Mouse (Mus musculus): ENCODE data around the gene Tanc1. TPM values are rescaled to one million over a fixed set of nuclear protein-coding genes. Genes with fewer than 3 reads are reported as not detected.
"Not testable (repeated sequence)": the region's sequence is repeated elsewhere in the genome, so short reads cannot be mapped to it uniquely, and the experiment has no call there.

The Tanc1 gene
- polyA plus RNA-seq (2015; fragmentation: Nextera tagmentation; extraction: Ambion mirVana): 8.5 and 10.1 TPM in 2 replicates

DNA sequence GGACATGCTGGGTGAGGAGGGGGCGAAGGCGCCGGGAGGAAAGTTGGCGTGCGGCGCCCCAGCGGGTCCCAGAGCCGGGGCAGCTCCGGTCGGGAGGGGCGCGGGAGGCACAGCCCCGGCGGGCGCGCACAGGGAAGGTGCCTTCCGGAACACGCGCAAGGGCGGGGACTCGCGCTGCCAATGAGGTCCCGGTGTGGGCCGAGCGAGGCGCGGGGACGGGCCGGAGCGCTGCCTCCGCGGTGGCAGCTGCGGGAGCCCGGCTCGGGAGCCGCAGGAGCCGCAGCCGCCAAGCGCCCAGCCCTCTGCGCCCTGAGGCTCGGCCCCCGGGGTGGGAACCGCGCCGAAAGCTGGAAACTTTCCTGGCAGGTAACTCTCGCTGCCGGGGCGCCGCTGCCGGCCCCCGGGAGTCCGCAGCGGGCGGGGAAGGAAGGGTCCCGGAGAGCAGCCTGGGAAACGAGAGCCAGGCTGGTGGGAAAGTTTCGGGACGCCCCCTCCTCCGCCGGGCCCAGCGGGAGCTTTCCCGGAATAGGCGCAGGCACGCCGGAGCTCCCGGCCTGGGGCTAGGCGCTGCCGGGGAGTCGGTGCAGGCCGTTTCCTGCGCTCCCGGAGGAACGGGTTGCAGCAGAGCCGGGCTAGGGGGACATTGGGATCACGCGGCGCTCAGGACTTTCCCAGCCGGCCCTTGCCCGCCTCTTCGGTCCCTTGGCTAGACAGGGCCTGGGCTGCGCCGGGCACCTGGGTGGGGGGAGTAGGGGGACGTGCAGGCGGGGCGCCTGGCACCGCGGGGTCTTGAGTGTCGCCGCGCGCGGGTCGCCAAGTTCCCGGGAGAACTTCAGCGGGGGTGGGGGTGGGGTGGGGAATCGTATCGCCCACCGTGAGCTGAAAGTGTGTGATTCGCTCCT, at the start of gene Tanc1:
Gene Tanc1 (plus strand): TSS at position 212 of the 902 bp plus-strand sequence.
- Histone ChIP-seq H3K4me3 (ENCODE audit: low read depth, low read length) (peak within 1 kb of the TSS; percentile 98), H3K9ac (ENCODE audit: low read depth, low read length) (peak within 1 kb of the TSS; percentile 95), H3K27me3 (replicated peaks; ENCODE audit: control insufficient read depth, insufficient read depth, low read length) (no peaks in the 10 kb centered on the region), H3K27ac (ENCODE audit: low read depth, low read length) (peak within 1 kb of the TSS; percentile 97), H3K36me3 (ENCODE audit: control insufficient read depth, insufficient read depth) (no peaks in the 10 kb centered on the region), H3K4me1 (replicated peaks; ENCODE audit: control insufficient read depth, insufficient read depth, low read length) (peaks cover 11% of the 10 kb centered on the region; the same call in 1 of the 2 replicates), H3K9me3 (ENCODE audit: control insufficient read depth) (no peaks in the 10 kb centered on the region), H3K4me2 (replicated peaks; ENCODE audit: low read depth) (peak within 1 kb of the TSS; percentile 79)
- WGBS: under 1% methylated on average over 93 of the region's 99 CpGs
- ATAC-seq: peak; percentile 95
- TF ChIP-seq CTCF (IDR thresholded peaks at IDR 0.05; ENCODE audit: low read depth): 0 out of 2 replicates have a peak, but pooled peaks have one; percentile 4

DNA sequence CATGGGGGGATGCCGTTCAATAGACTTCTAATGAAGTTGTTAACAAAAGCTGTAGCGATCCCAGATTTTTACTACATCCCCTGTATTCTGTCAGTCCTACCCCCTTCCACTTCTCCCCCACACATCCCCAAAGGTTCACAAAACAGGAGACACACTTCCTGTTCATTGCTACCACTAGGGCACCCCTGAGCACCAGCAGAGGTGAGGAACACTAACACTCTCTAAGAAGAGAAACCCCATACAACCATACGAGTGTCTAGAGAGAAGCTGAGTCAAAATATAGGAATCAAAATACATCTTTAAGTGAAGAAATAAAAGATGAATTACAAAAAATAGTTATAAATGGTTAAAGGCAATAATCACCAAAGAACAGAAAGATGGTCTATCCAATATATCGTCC, 49.6 kb upstream of the Tanc1 start:
- H3K27ac ChIP-seq (ENCODE audit: low read depth, low read length): no peak overlapping the region
- 86% methylated on average over 4 of the region's 4 CpGs for WGBS

DNA sequence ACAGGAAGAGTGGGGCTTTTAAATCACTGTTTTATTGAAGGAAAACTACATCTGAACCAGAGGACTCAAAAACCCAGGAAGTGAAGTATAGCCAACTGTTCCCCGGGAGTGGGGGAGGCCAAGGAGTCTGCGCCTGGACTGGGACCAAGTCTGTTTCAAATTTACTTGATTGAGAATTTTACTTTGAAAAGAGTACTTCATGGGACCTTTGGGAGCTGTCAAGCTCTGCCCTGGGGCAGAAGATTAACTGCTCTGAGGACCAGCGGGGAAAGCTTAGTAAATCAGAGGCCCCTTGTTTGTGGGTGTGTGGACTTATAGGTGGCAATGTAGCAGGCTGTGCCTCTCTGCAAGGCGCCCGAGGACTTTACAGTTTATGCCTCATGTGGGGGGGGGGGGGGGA, 49.1 kb upstream of the Tanc1 start:
- no peak overlapping the region for H3K4me3 ChIP-seq (ENCODE audit: low read depth, low read length)
- 52% methylated on average over 5 of the region's 5 CpGs for WGBS

More for the DNA sequence above, 49.6 kb upstream of the Tanc1 start:
- no peaks in the 10 kb centered on the region for H3K9me3 ChIP-seq (ENCODE audit: control insufficient read depth)
- TF ChIP-seq CTCF (IDR thresholded peaks at IDR 0.05; ENCODE audit: low read depth): peak; percentile 47; the same call in 1 of the 2 replicates
- ATAC-seq: no peak
- H3K27me3 ChIP-seq (replicated peaks; ENCODE audit: control insufficient read depth, insufficient read depth, low read length): no peaks in the 10 kb centered on the region
- no peaks in the 10 kb centered on the region for H3K36me3 ChIP-seq (ENCODE audit: control insufficient read depth, insufficient read depth)
- no peak overlapping the region for H3K4me3 ChIP-seq (ENCODE audit: low read depth, low read length)
- H3K4me2 ChIP-seq (replicated peaks; ENCODE audit: low read depth): no peak overlapping the region
- no peaks in the 10 kb centered on the region for H3K4me1 ChIP-seq (replicated peaks; ENCODE audit: control insufficient read depth, insufficient read depth, low read length)
- H3K9ac ChIP-seq (ENCODE audit: low read depth, low read length): no peak overlapping the region

DNA sequence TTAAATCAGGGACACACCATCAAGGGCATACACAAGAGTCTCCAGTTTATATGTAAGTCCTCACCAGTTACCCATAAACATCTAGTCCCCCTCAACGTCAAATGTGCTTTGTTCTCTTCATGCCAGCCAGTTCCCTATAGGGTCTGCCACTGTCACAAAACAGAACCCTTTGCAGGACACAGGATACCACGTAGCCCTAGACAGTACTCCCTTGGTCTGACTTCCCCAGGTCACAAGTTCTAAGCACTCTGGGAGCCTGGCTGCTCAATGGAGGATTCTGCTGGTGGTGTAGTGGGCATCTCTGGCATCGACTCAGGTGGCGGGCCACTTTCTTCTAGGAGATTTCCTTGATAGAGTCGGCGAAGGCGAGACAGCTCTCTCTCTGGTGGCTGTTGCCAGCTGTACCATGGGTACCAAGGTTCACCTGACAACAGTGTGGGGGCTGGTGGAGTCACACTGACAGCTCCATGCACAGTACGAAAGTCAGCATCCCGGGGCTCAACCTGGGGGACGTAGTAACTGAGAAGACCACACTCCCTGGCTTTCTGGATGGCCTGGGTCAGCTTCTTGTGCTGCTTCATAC, 47.7 kb upstream of the Tanc1 start:
- not testable (repeated sequence) for H3K9me3 ChIP-seq (ENCODE audit: control insufficient read depth); H3K4me3 ChIP-seq (ENCODE audit: low read depth, low read length); H3K4me2 ChIP-seq (replicated peaks; ENCODE audit: low read depth); H3K9ac ChIP-seq (ENCODE audit: low read depth, low read length); ATAC-seq; H3K4me1 ChIP-seq (replicated peaks; ENCODE audit: control insufficient read depth, insufficient read depth, low read length); H3K27me3 ChIP-seq (replicated peaks; ENCODE audit: control insufficient read depth, insufficient read depth, low read length); H3K27ac ChIP-seq (ENCODE audit: low read depth, low read length); H3K36me3 ChIP-seq (ENCODE audit: control insufficient read depth, insufficient read depth)
- 88% methylated on average over 3 of the region's 10 CpGs for WGBS

More for the DNA sequence above, 49.1 kb upstream of the Tanc1 start:
- Histone ChIP-seq H3K9ac (ENCODE audit: low read depth, low read length) (no peak overlapping the region), H3K27ac (ENCODE audit: low read depth, low read length) (no peak overlapping the region), H3K27me3 (replicated peaks; ENCODE audit: control insufficient read depth, insufficient read depth, low read length) (no peaks in the 10 kb centered on the region), H3K36me3 (ENCODE audit: control insufficient read depth, insufficient read depth) (no peaks in the 10 kb centered on the region), H3K9me3 (ENCODE audit: control insufficient read depth) (no peaks in the 10 kb centered on the region), H3K4me2 (replicated peaks; ENCODE audit: low read depth) (no peak overlapping the region), H3K4me1 (replicated peaks; ENCODE audit: control insufficient read depth, insufficient read depth, low read length) (no peaks in the 10 kb centered on the region)
- no peak for TF ChIP-seq CTCF (IDR thresholded peaks at IDR 0.05; ENCODE audit: low read depth)
- no peak for ATAC-seq

DNA sequence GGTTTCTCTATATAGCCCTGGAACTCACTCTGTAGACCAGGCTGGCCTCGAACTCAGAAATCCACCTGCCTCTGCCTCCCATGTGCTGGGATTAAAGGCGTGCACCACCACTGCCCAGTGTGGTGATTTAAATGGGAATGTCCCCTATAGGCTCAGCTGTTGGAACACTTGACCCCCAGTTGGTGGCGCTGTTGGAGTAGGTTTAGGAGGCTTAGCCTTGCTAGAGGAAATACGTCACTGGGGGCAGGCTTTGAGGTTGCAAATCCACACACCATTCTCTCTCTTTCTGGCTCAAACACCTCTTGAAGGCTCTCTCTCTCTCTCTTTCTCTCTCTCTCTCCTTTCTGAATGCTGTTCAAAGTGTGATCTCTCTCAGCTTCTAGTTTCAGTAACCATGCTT, 46.9 kb upstream of the Tanc1 start:
- no peaks in the 10 kb centered on the region for H3K9me3 ChIP-seq (ENCODE audit: control insufficient read depth)
- WGBS: 91% methylated on average over 4 of the region's 4 CpGs
- no peaks in the 10 kb centered on the region for H3K27me3 ChIP-seq (replicated peaks; ENCODE audit: control insufficient read depth, insufficient read depth, low read length)
- TF ChIP-seq CTCF (IDR thresholded peaks at IDR 0.05; ENCODE audit: low read depth): peak; percentile 41
- H3K4me1 ChIP-seq (replicated peaks; ENCODE audit: control insufficient read depth, insufficient read depth, low read length): no peaks in the 10 kb centered on the region
- H3K36me3 ChIP-seq (ENCODE audit: control insufficient read depth, insufficient read depth): no peaks in the 10 kb centered on the region
- H3K4me3 ChIP-seq (ENCODE audit: low read depth, low read length): no peak overlapping the region
- ATAC-seq: no peak
- H3K4me2 ChIP-seq (replicated peaks; ENCODE audit: low read depth): no peak overlapping the region
- no peak overlapping the region for H3K27ac ChIP-seq (ENCODE audit: low read depth, low read length)
- no peak overlapping the region for H3K9ac ChIP-seq (ENCODE audit: low read depth, low read length)

DNA sequence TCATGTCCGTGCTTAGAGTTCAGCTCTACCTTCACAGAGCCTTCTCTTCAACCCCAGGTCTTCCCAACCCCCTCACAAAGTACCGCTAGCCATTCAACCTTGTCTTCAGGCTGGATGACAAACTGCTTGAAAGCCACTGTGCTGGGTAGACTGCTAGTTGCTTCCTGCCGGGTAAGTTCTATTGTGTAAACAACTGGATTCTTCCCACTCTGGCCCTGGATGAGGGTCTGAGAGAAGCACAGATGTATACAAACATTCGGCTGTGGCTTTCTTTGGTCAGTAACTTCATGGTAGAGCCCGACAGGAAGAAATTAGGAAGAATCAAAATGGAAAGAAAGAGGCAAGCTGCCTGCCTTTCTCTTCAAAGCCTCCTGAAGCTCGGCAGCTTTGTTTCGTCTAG, 30.9 kb upstream of the Tanc1 start:
- no peak for ATAC-seq
- Histone ChIP-seq H3K27ac (ENCODE audit: low read depth, low read length) (no peak overlapping the region), H3K4me1 (replicated peaks; ENCODE audit: control insufficient read depth, insufficient read depth, low read length) (no peaks in the 10 kb centered on the region), H3K4me2 (replicated peaks; ENCODE audit: low read depth) (no peak overlapping the region), H3K9me3 (ENCODE audit: control insufficient read depth) (no peaks in the 10 kb centered on the region), H3K4me3 (ENCODE audit: low read depth, low read length) (no peak overlapping the region), H3K9ac (ENCODE audit: low read depth, low read length) (no peak overlapping the region), H3K27me3 (replicated peaks; ENCODE audit: control insufficient read depth, insufficient read depth, low read length) (no peaks in the 10 kb centered on the region), H3K36me3 (ENCODE audit: control insufficient read depth, insufficient read depth) (no peaks in the 10 kb centered on the region)
- no peak for TF ChIP-seq CTCF (IDR thresholded peaks at IDR 0.05; ENCODE audit: low read depth)
- WGBS: 30% methylated on average over 7 of the region's 7 CpGs

All from intestine, postnatal 0 days (tissue).